Mouse (Mus musculus) kidney, adult 10 weeks (tissue): ENCODE results near the gene Olfr555. TPM values are rescaled to one million over a fixed set of nuclear protein-coding genes. Genes with fewer than 3 reads are reported as not detected.

ENCODE experiments used
- polyA plus RNA-seq: library from polyadenylated mRNA; stranded (reverse); fragments of 350-450 nt; fragmentation: Illumina TruSeq; extraction: RNeasy Lipid Tissue Mini Kit (QIAGEN cat#74804); gene quantifications from one replicate; pipeline ENCODE4 v1.2.3, GENCODE M21; 2014; ENCODE audit warnings: low read depth, low replicate concordance

Gene Olfr555
- polyA plus RNA-seq = not detected

DNA sequence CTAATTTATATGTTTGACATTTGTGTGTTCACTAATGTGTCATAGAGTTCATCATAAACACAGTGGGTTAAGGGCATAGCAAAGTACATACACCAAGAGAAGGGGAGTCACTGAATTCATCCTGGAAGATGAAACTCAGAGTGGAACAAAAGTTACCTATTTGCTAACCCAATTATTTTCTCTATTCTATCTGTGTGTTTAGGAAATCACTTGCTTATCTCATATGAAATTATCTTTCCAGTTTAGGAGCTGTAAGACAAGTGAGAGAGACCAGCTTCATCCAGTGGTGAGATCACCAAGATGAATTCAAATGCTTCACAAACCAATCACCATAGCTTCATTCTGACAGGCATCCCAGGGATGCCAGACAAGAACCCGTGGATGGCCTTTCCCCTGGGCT lies at the start of gene Olfr555:
Olfr555 (plus strand) TSS at position 301 of the 400 bp plus-strand sequence.

DNA sequence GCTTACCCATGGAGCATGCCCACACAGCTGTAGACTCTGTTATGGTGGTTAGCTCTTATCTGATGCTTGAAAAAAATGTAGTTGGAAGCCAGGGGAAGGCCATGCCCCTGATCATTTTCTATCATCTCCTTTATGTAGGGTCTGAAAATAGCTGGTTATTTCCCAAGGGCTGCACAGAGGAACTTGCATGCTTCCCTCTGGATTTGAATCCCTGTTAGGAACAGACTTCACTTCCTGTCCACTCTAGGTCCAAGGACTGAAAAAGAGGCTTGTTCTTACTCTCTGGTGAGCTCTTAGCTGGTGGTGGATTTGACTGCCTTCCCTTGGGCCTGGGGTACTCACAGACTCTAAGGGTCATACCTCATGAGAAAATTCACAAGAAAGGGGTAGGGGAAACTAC lies 40.5 kb upstream of the Olfr555 start, which contains the start of gene Olfr553:
Olfr553 (minus strand) TSS at position 101 of the 400 bp plus-strand sequence.

DNA sequence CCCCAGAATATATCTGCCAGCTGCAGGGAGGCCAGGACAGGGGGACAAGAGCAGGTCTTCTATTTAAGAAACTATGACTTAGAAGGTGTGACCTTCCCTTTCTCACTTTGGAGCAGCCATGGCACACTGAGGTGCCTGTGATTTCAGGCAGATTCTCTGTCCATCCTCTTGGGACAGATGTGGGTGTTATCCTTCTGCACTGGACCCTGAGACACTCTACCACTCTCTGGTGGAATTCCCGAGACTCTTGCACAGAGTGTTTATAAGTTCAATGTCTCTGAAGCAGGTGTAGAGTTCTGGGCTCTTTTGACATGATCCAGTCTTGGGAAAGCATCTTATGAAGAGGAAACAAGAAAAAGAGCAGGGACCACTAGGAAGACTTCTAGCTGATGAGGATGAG lies 20.5 kb upstream of the Olfr555 start, which contains the start of gene Olfr554:
Olfr554 (plus strand) TSS at position 301 of the 400 bp plus-strand sequence.

DNA sequence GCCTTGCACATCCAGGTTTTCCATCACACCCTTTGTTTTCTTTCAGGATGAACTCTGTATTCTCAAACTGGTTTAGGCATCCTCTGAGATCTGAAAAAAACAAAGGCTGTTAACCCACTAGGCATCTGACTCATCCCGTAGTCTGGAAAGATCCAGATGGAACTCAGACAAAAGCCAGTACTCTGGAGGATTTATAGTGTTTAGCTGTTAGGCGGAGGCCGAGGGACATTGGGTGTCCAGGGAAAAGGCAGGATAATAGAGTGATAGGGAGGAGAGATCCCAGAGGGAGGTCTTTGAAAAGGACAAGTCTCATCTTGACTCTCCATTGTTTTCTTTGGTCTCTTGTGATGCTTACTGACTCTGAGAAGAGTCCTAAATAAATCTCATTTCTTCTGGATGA lies 6.0 kb downstream of the Olfr555 start, which contains the start of gene Olfr556:
Olfr556 (plus strand) TSS at position 301 of the 400 bp plus-strand sequence.

DNA sequence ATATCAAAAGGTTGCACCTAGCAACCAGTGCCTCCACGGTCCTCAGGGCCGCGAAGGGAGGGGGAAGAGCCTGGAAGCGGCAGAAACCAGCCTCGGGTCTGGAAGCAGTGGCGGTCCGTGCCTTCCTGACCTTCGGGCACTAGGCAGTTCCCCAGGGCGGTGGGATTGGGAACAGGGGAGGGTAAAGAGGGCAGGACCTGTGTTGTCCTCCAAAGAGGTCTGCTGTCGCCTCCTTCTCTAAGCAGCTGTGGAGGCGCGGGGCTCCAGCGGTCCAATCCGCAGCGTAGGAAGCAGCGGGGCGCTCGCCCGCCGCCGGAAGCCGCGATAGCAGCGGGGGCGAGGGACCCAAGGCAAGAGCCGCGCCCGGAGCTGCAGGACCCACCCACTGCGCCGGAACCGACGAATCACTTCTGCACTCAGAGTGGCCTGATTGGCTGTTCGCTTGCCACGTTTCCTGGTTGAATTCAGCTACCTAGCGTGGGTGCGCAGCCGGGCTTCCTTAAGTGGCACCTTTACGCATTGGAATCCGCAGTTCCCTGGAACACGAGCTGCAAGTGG lies 28.4 kb downstream of the Olfr555 start, which contains the start of gene Trim68:
Trim68 (minus strand) TSS at position 384 of the 558 bp plus-strand sequence.

DNA sequence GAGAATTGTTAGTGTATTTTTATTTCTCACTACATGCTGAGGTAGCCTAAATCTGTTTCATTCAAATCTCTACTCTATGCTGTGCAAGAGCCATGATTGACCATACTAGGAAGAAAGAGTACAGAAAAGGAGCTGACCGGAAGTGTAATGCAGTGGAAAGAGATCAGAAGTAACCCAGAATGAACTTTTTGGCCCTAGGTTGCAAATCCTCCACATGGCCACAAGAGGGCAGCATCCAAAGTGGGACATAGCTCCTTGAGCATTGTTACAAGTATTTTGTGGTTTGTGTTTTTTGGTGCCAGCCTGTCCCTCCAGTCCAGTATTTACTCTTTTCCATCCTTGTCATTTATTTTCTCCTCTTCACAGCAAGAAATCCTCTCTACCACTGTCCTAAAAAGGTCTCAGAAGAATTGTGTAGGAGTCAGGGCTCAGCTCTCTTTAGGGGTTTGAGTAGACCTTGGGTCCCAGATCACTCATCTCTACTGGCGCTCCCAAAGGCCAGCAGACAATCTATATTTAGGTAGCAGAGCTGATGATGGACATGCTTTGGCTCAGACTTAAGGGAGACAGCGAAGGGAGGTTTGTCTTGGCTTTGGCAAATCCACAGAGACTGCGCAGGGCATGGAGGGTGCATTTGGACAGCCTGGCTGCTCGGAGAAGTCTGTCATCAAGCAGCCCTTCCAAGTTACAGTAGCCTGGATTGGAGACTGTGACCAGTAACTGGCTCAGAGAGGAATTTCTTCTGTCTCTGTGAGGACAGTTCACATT lies 36.9 kb downstream of the Olfr555 start, which contains the start of gene Olfr557:
Olfr557 (plus strand) TSS at position 553 of the 768 bp plus-strand sequence.

DNA sequence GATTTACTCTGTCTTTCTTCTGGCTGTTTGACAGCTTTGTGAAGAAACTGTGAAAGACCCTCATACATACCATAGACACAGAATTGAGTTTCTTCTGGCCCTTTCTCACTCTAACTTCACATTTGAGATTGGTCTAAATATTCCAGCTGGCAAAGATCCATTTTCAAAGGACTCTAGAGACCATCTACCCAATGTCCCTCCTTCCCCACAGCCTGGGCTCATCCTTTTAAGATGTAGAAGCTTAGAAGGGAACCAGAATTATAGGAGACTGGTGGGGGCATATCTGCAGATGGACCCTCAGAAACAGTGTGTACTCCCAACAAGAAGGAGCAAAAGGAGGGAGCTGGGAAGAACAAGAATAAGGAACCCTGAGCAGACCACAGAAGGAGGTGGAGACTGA lies 43.3 kb downstream of the Olfr555 start, which contains the start of gene Olfr558:
Olfr558 (plus strand) TSS at position 301 of the 400 bp plus-strand sequence.

Other genes with a start within 250 kb of the Olfr555 start
- gene Rrm1, start 217.1 kb upstream of the Olfr555 start, polyA plus RNA-seq = 22.6 TPM
- not detected for gene Olfr543, start 177.1 kb upstream of the Olfr555 start, polyA plus RNA-seq
- gene Olfr544, start 170.5 kb upstream of the Olfr555 start, polyA plus RNA-seq = not detected
- gene Olfr545, start 159.2 kb upstream of the Olfr555 start, polyA plus RNA-seq = not detected
- gene Olfr547, start 124.1 kb upstream of the Olfr555 start, polyA plus RNA-seq = not detected
- gene Olfr548-ps1, start 117.9 kb upstream of the Olfr555 start, polyA plus RNA-seq = not detected
- gene Olfr549, start 109.0 kb upstream of the Olfr555 start, polyA plus RNA-seq = not detected
- gene Trim21, start 93.3 kb upstream of the Olfr555 start, polyA plus RNA-seq = 8.2 TPM
- gene Olfr550, start 87.4 kb upstream of the Olfr555 start, polyA plus RNA-seq = not detected
- gene Olfr551, start 66.9 kb upstream of the Olfr555 start, polyA plus RNA-seq = not detected
- not detected for gene Olfr552, start 61.1 kb upstream of the Olfr555 start, polyA plus RNA-seq
- not detected for gene Olfr553, start 40.6 kb upstream of the Olfr555 start, polyA plus RNA-seq
- not detected for gene Olfr554, start 20.4 kb upstream of the Olfr555 start, polyA plus RNA-seq
- gene Olfr556, start 6.1 kb downstream of the Olfr555 start, polyA plus RNA-seq = not detected
- 5.0 TPM for gene Trim68, start 28.5 kb downstream of the Olfr555 start, polyA plus RNA-seq
- not detected for gene Olfr557, start 37.1 kb downstream of the Olfr555 start, polyA plus RNA-seq
- gene Olfr558, start 43.4 kb downstream of the Olfr555 start, polyA plus RNA-seq = 5.7 TPM
- gene Olfr33, start 60.2 kb downstream of the Olfr555 start, polyA plus RNA-seq = not detected
- not detected for gene Olfr559, start 68.7 kb downstream of the Olfr555 start, polyA plus RNA-seq
- gene Olfr560, start 100.5 kb downstream of the Olfr555 start, polyA plus RNA-seq = not detected
- 0.97 TPM for gene Olfr78, start 100.6 kb downstream of the Olfr555 start, polyA plus RNA-seq
- gene Olfr561, start 112.4 kb downstream of the Olfr555 start, polyA plus RNA-seq = not detected
- gene Olfr564, start 144.7 kb downstream of the Olfr555 start, polyA plus RNA-seq = not detected
- not detected for gene Olfr566, start 199.9 kb downstream of the Olfr555 start, polyA plus RNA-seq
- not detected for gene Olfr568, start 218.3 kb downstream of the Olfr555 start, polyA plus RNA-seq
- not detected for gene Olfr569, start 232.1 kb downstream of the Olfr555 start, polyA plus RNA-seq
- gene Olfr570, start 235.8 kb downstream of the Olfr555 start, polyA plus RNA-seq = not detected